ENCODE assay signal across 11 mouse cellular contexts in the genomic region with DNA sequence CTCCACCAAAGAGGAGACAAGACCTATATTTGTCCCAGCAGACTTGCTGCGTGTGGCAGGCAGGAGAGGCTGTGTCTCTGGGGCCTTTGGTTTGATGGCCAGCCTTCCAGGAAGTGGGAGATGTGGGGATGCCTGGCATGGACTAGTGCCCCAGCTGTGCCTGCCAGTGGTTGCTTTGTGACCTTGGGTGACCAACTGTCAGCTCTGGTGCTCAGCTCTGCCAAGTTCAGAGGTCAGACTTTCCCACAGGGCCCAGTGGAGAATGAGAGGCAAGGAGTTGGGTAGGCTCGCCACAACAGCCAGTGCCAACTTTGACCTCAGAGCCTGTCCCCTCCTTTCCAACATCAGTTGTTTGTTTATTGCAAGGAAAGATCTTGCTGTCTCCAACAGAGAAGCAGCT.
"Had no signal": no experiment of that assay in that cellular context is flagged by ENCODE, and none has a peak within 500 bp of the region (broad histone marks: within the 10 kb centered on the region; RNA-seq: fewer than 3 reads in every experiment).

No protein-coding gene starts in this region.

- H3K4me3 ChIP-seq: left cerebral cortex, adult 2 months; limb, embryonic 15.5 days; midbrain, embryonic 12.5 days had no signal

- H3K27ac ChIP-seq: left cerebral cortex, adult 2 months; liver, embryonic 14.5 days; midbrain, embryonic 12.5 days had no signal

- DNase-seq: kidney, postnatal 10 days; lung, adult 18-20 months; retina, postnatal 1 day; right cerebral cortex, postnatal 4 days; spleen, adult 18-20 months; thymus, adult 18-20 months; thymus, postnatal 14 days had no signal
